Mouse (Mus musculus) spleen, postnatal 4 days (tissue): Measurements from ENCODE around the gene Inpp5d.

Experiments
- DNase-seq, 2 experiments: peaks; one replicate each; pipeline ENCODE4 v3.0.0; 2022; ENCODE audit warnings: low spot score in 2 of 2

Inpp5d gene

DNA sequence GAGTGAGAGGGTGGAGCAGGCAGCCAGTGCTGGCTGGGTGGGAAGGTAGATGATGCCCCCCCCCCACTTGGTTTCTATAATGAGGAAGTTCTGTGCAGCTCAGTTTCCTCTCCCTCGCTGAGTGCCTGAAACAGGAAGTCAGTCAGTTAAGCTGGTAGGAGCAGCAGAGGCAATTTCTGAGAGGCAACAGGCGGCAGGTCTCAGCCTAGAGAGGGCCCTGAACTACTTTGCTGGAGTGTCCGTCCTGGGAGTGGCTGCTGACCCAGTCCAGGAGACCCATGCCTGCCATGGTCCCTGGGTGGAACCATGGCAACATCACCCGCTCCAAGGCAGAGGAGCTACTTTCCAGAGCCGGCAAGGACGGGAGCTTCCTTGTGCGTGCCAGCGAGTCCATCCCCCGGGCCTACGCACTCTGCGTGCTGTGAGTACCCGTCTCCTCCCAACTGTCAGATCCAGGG, at the start of gene Inpp5d:
TSS of gene Inpp5d (plus strand) at position 102 of the 458 bp plus-strand sequence.
- DNase-seq, result peak; percentile 59 to 80

GRCm38 (mm10) chr1:87573261-87573660, 46.9 kb upstream of the Inpp5d start:
- DNase-seq, result no peak

GRCm38 (mm10) chr1:87573800-87574215, 46.3 kb upstream of the Inpp5d start, which contains the start of gene Ngef:
Gene Ngef (minus strand): TSS chr1:87573870.
- no peak for DNase-seq

GRCm38 (mm10) chr1:87574353-87574752, 45.8 kb upstream of the Inpp5d start:
- no peak for DNase-seq

GRCm38 (mm10) chr1:87574785-87575184, 45.3 kb upstream of the Inpp5d start:
- no peak for DNase-seq

GRCm38 (mm10) chr1:87578965-87579364, 41.1 kb upstream of the Inpp5d start:
- DNase-seq, result no peak

DNA sequence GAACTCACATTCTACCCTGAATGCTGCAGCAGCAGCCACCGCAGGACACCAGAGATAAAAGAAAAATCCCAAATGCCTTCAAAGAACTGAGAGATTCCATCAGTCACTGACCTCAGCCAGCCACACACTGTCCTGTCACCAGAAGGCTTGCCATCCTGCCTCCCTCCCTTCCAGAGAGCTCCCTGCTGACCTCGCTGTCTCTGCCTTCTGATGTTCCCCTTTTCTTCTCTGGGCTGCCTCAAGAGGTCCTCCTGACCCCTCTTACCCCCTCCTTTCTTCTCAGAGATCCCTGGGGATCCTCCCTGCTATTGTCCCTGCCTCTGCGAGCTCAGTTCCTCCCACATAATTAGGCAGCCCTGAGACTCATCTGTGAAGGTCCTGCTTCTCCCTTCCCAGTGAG, 39.3 kb upstream of the Inpp5d start:
- DNase-seq, result no peak

GRCm38 (mm10) chr1:87589162-87589561, 30.9 kb upstream of the Inpp5d start:
- no peak for DNase-seq

GRCm38 (mm10) chr1:87589980-87590379, 30.1 kb upstream of the Inpp5d start:
- DNase-seq, result no peak

GRCm38 (mm10) chr1:87594261-87594660, 25.9 kb upstream of the Inpp5d start:
- DNase-seq, result no peak

DNA sequence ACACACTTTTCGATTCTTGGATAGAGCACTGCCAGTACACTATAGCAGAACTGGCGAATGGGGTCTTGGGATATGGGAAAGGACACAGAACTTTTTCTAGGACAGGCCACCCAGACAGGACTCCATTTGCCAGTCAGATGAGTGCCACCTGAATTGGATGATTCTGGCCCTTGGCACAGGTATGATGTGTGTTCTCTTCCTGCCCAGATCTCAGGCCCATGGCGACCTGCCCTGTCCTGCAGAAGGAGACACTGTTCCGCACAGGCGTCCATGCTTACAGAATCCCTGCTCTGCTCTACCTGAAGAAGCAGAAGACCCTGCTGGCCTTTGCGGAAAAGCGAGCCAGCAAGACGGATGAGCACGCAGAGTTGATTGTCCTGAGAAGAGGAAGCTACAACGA, 25.4 kb upstream of the Inpp5d start:
- DNase-seq, result no peak

- DNase-seq, result no peak
Observed at GRCm38 (mm10) chr1:87600533-87600932, 19.6 kb upstream of the Inpp5d start.

DNA sequence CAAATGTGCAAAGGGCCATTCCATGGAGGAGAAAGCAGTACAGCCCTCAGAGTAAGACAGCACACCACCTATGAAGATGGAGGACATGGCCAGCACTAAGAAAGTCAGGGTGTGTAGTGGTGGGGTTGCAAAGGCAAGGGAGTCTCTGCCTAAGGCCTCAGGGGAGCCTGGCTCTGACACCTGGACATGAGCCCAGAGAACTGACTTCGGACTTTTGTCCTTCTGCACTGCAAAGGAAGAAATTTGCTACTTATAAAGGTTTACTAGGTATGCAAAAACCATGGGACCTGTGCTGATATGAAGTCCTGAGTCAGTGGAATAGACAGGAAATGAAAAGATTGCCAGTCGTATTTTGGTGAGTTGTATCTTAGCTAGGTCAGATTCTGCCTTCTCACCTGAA, 18.3 kb upstream of the Inpp5d start:
- DNase-seq, result no peak

DNA sequence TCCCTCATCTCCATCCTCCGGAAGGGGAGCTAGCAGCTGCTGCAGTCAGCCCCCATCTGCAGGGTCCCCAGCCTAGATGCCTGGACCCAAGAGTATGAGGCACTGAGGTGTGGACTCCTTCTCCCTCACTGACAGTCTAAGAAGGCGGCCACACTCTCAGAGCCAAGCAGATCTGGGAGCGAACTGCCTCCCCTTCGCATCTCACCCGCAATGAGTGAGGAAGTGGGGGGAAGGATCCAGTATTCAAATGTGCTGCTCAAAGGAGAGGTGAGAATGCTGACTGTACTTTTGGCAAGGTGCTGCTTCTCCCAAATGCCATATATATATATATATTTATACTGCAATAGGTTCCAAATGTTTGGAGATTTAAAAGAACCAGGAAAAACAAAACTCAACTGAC, 16.7 kb upstream of the Inpp5d start:
- DNase-seq, result no peak

- DNase-seq, result no peak
Observed at GRCm38 (mm10) chr1:87605296-87605695, 14.8 kb upstream of the Inpp5d start.

DNA sequence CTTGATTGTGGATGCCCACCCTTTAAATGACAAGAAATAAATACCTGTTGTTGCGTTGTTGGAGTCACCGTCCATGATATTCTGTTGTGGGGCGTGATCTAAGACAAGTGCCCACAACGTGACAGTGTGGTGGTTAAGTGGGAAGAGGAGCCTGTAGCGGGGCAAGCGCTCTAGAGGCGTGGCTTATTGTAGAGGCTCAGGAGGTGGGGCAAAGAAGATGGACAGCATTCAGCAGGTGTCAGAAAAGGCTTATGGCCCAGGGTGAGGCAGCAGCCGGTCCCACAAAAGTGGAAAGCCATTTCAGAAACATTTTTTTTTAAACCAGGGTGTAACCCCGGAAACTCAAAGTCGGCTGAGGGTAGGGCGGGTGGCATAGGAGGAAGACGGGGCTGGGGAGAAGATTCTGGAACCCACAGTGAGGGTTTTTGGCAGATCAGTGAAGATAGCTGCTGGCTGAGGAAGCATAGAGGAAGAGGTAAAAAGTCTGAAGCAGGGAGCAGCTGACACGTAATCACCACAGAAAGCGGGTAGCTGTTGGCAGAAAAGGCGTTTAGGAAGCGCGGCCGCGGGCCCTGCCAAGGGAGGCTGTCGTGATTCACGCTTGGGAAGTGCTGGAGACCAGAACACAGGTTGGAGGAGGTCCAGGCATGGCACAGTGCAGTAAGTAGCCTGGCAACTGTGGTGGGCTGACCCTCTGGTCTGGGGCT, 12.6 kb upstream of the Inpp5d start:
- no peak for DNase-seq

DNA sequence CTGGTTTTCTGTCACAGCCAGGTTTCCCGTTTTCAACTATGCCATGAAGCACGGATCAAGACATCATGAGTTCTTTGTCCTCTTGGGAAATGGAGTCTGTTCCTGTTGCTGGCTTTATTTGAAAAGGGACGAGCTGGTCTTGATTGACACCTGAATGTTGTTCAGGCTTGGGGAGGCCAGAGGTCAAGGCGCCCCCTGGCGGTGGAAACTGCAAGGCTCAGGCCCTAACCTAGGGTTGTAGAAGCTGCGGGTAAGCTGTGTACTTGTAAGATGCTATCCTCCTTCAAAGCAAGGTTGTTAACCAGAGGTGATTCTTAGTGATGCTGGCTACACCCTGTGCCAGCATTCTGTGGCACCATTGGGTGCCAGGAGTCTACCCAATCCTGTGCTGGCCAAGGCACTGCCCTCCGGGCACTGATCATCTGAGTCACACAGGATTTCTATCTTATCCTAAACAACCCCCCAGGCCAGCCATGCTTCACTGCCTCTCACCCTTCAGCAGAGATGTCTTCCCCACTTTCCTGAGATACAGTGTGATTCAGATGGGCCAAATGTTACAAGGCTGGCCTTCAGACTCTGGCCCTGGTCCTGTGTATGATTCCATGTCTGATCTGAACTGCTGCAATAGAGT, 11.6 kb upstream of the Inpp5d start:
- peak; percentile 75 to 94 for DNase-seq

- DNase-seq, result no peak
Observed at GRCm38 (mm10) chr1:87614576-87615295, 5.4 kb upstream of the Inpp5d start.

GRCm38 (mm10) chr1:87620693-87621092, 581 bp downstream of the Inpp5d start:
- no peak for DNase-seq

DNA sequence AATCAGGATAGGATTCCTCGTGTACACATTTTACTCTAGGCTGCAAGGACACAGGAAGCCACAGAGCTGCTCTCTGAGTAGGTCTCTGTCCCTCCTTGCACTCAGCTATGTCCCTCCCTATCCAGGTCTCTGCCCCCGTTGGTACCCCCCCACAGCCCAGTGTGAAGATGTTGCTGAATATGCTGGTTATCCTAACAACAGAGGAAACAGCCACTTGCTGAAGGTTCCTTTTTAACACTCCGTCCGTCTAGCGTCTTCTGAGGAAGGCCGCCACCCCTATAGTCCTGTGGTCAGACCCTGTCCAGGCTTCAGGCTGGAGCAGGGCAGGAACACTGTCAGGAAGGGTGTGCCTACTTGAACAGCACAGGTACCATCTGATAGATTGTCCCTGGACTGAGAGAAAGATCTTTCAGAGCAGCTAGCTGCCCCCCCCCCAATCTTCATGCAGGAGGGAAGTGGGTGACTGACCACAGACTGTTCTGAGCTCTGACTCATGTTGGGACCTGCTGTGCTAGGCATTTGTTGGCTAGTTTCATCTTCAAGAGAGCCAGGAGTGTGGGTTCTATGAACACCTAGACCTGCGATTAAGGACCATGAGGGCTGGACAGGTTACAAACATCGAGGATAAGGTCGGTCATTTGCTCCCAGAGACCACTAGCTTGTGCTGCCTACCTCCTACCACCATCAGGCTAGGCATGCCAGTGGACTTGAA, 1.2 kb downstream of the Inpp5d start:
- DNase-seq, result peak in 1 of 2 experiments; percentile 20

- peak; percentile 26 to 70 for DNase-seq
Observed at GRCm38 (mm10) chr1:87621858-87622279, 1.8 kb downstream of the Inpp5d start.
